Mouse (Mus musculus) liver, adult 2 months (tissue): ENCODE data around the gene Zfp69. TPM values are rescaled to one million over a fixed set of nuclear protein-coding genes. Genes with fewer than 3 reads are reported as not detected.

Experiments used
- DNase-seq: peaks from one replicate; pipeline ENCODE4 v3.0.0-alpha.2; 2011; ENCODE audit warnings: low read depth, low spot score; ENCODE audit errors: extremely low read depth
- H3K27ac ChIP-seq: fragments of 200-500 bp; replicated peaks from 2 replicates; pipeline ENCODE4 v1.5.1; 2012; ENCODE audit warnings: low read depth, mild to moderate bottlenecking, control low read depth, inconsistent platforms, low read length; ENCODE audit not compliant: insufficient read depth
- H3K27me3 ChIP-seq: fragments of 200-500 bp; 2 replicates; pipeline ENCODE4 v1.6.1; 2012; ENCODE audit warnings: mild to moderate bottlenecking, moderate library complexity, low read length, inconsistent platforms; ENCODE audit not compliant: control insufficient read depth, insufficient read depth
- H3K36me3 ChIP-seq: fragments of 200-500 bp; 2 replicates; pipeline ENCODE4 v1.6.1; 2012; ENCODE audit warnings: low read length, inconsistent platforms; ENCODE audit not compliant: control insufficient read depth, insufficient read depth
- H3K4me1 ChIP-seq: fragments of 200-500 bp; 2 replicates; pipeline ENCODE4 v1.6.1; 2011; ENCODE audit warnings: low read length; ENCODE audit not compliant: control insufficient read depth, insufficient read depth
- H3K4me3 ChIP-seq: fragments of 200-500 bp; 2 replicates; pipeline ENCODE4 v1.5.1; 2011; ENCODE audit warnings: low read depth, mild to moderate bottlenecking, control low read depth, low read length, moderate library complexity; ENCODE audit not compliant: insufficient read depth
- H3K79me2 ChIP-seq: fragments of 200-500 bp; 2 replicates; pipeline ENCODE4 v1.6.1; 2012; ENCODE audit warnings: inconsistent platforms, mild to moderate bottlenecking, low read length, moderate library complexity; ENCODE audit not compliant: control insufficient read depth, insufficient read depth
- H3K9ac ChIP-seq: fragments of 200-500 bp; 2 replicates; pipeline ENCODE4 v1.6.1; 2012; ENCODE audit warnings: low read depth, mild to moderate bottlenecking, control low read depth, inconsistent platforms, low read length
- CTCF ChIP-seq: fragments of 200-500 bp; IDR thresholded peaks from 2 replicates; pipeline ENCODE4 v1.5.1; 2011; ENCODE audit warnings: low read depth, low read length, control low read depth
- POLR2A ChIP-seq: fragments of 200-500 bp; IDR thresholded peaks from 2 replicates; pipeline ENCODE4 v1.6.1; 2011; ENCODE audit warnings: low read length, control low read depth; ENCODE audit not compliant: insufficient read depth; ENCODE audit errors: extremely low read depth
- WGBS: fragments of 180-500 bp; shearing (Covaris S2); methylation state at CpG from one replicate; pipeline ENCODE4 v1.1.7; 2018; 5-methylcytosine and 5-hydroxymethylcytosine counted together
- polyA plus RNA-seq: library from polyadenylated mRNA; depleted of rRNA; stranded (reverse); fragments of >200 nt; gene quantifications from 2 replicates; pipeline ENCODE4 v1.2.3, GENCODE M21; 2012
- total RNA-seq: library from RNA; depleted of rRNA; stranded (reverse); fragments of >200 nt; gene quantifications from 2 replicates; pipeline ENCODE4 v1.2.3, GENCODE M21; 2014

Zfp69 gene
- total and polyA plus RNA-seq, 2 experiments = 0.87 to 3.5 TPM

DNA sequence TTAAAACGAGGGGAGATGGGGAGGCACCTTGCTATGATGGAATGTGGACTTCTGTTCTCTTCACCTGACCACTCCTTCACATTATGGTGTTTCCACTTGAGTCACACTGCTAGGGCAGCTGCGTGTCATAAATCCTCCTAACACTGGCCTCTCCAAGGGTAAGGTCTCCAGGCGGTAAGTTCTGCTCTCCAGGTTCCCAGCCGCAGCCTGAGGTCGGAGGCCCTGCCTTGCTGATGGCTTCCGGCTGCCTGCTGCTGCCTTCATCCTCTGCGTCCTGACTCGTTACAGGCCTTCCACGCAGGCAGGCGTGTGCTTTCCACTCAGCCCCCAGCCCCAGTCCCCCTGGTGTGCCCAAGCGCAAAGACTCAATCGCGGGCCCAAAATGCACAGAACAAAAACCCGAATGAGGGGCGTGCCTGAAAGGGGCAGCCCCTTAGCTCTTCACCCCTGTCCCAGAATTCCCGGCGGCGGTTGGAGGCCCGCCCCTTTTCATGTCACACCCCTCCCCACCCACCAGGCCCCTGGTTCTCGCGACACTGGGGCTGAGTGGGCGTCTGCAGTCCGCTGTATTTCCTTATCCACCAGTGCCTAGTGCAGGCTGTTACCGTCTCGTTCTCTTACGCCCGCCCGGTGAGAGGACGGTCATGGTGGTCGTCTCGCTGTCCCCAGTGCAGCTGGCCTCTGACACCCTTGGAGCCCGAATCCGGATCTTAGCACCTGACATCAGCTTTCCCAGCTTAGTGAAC lies 26.8 kb downstream of the Zfp69 start, which contains the start of gene Exo5:
Gene Exo5 (minus strand): TSS at position 464 of the 746 bp plus-strand sequence.
- TF ChIP-seq CTCF (no peak), POLR2A (peak; percentile 76)
- peak; percentile 56 for DNase-seq
- Histone ChIP-seq H3K36me3 (peaks cover 2% of the 10 kb centered on the region; the same call in 1 of the 2 replicates), H3K27me3 (no peaks in the 10 kb centered on the region), H3K4me1 (peaks cover 3% of the 10 kb centered on the region; the same call in 1 of the 2 replicates), H3K4me3 (peak within 1 kb of the TSS; percentile 71), H3K79me2 (no peaks in the 10 kb centered on the region), H3K9ac (peak within 1 kb of the TSS; percentile 90), H3K27ac (peak within 1 kb of the TSS; percentile 74)
- WGBS = under 1% methylated on average over 33 of the region's 33 CpGs

DNA sequence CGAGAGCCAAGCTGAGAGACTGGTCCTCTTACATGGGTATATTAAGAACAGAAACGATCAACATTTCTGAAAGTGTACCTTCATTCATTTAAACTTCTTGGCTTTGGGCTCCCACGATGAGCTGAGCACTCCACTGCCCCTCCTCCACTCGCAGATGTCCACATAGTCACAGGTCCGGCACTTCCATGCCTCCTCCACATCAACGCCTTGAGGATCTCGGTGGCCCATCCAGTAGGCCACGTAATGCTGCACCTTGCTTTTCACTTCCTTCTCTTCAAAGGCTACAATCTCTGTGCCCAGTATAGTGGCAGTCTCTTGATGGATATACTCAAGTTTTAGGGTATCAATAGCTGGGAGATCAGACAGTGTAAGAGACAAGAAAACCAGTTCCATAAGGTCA lies 30.0 kb downstream of the Zfp69 start:
- Histone ChIP-seq H3K27ac (no peak overlapping the region), H3K36me3 (peaks cover 2% of the 10 kb centered on the region; the same call in 1 of the 2 replicates), H3K4me3 (no peak overlapping the region), H3K27me3 (no peaks in the 10 kb centered on the region), H3K4me1 (peaks cover 3% of the 10 kb centered on the region; the same call in 1 of the 2 replicates), H3K79me2 (no peaks in the 10 kb centered on the region), H3K9ac (no peak overlapping the region)
- TF ChIP-seq CTCF = no peak
- whole genome bisulfite sequencing = 90% methylated on average over 8 of the region's 8 CpGs
- DNase-seq = no peak

DNA sequence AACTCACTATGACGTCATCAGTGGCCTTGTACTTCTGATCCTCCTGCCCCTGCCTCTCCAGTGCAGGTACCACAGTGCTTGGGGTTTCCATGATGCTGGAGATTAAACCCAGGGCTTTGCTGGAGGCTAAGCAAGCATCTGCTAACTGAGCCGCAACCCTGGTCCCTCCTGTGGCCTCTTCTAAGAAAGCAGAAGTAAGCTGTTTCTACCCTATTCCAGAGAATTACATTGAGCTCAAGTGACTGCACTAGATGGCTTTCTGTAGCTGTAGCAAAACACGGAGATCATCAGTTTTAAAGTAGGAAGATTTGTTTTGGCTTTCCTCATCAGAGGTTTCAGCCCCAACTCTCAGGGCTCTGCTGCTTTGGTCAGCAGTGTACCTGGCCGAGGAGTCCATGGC lies 37.0 kb downstream of the Zfp69 start:
- TF ChIP-seq POLR2A = no peak
- TF ChIP-seq CTCF = no peak
- H3K36me3 ChIP-seq = no peaks in the 10 kb centered on the region
- no peak overlapping the region for H3K4me3 ChIP-seq
- H3K9ac ChIP-seq = no peak overlapping the region
- H3K79me2 ChIP-seq = no peaks in the 10 kb centered on the region
- H3K27ac ChIP-seq = no peak overlapping the region
- 70% methylated on average over 4 of the region's 4 CpGs for WGBS
- no peaks in the 10 kb centered on the region for H3K4me1 ChIP-seq
- DNase-seq = no peak
- H3K27me3 ChIP-seq = no peaks in the 10 kb centered on the region

DNA sequence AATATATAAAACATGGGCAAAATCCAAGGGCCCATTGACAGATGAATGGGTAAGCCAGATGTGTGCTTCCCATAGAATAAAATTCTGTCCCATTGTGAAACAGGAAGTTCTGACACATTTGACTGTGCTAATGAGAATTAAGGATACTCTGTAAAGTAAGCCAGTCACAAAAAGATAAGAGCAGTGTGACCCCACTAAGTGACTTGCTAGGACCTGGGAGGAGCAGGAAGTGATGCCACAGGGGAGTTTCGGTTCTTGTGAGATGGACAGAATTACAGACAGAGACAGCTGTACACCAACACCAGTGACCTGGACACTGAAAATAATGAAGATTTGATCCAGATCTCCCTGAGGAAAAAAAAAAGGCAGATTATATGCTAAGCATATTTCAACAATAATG lies 37.6 kb downstream of the Zfp69 start:
- TF ChIP-seq CTCF = no peak
- no peak for TF ChIP-seq POLR2A
- no peak overlapping the region for H3K9ac ChIP-seq
- no peaks in the 10 kb centered on the region for H3K36me3 ChIP-seq
- no peaks in the 10 kb centered on the region for H3K4me1 ChIP-seq
- DNase-seq = no peak
- no peaks in the 10 kb centered on the region for H3K27me3 ChIP-seq
- H3K27ac ChIP-seq = no peak overlapping the region
- no peaks in the 10 kb centered on the region for H3K79me2 ChIP-seq
- WGBS = 60% methylated on average over 1 of the region's 1 CpGs
- no peak overlapping the region for H3K4me3 ChIP-seq

DNA sequence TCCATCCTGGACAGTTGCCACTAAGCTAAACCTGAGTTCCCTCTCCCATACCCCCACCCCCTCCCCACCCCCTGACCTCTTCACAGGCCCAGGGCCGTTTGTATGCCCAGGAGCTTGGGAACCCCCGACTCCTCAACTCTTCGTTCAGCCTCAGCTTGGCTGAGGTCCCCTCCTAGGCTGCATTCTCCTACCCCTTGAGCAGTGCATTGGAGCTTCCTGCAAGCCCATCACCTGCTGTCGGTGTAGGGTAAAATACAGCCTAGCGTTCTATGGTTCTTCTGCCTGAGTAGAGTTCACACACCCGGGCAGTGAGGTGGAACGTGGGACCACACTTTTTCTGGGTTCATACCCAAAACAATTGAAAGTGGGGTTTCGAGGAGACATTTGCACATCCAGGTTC lies 38.1 kb downstream of the Zfp69 start:
- Histone ChIP-seq H3K4me3 (no peak overlapping the region), H3K27me3 (no peaks in the 10 kb centered on the region), H3K36me3 (no peaks in the 10 kb centered on the region), H3K4me1 (no peaks in the 10 kb centered on the region), H3K79me2 (no peaks in the 10 kb centered on the region), H3K27ac (no peak overlapping the region), H3K9ac (no peak overlapping the region)
- WGBS = 67% methylated on average over 8 of the region's 8 CpGs
- no peak for TF ChIP-seq CTCF
- TF ChIP-seq POLR2A = no peak
- DNase-seq = no peak

DNA sequence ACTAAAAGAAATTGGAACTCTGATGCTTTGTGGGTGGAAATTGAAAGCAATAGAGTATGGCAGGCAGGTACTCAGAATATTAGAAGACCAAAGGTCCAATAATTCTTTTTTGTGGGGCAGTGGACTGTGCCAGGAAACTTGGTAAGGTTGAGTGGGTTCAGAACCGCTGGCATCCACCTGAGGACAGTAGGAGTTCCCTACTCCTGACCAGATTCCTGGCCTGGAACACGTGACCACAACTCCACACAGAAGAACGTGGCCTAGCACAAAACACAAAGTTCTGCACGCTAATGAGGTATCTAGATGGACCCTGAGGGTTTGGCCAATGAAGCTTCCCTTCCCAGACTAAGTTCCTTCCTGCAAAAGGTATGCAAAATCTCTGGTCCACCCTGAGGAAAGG lies 38.6 kb downstream of the Zfp69 start:
- WGBS = 59% methylated on average over 4 of the region's 4 CpGs
- H3K27me3 ChIP-seq = no peaks in the 10 kb centered on the region

More for the DNA sequence above, 38.6 kb downstream of the Zfp69 start:
- no peaks in the 10 kb centered on the region for H3K79me2 ChIP-seq
- H3K9ac ChIP-seq = no peak overlapping the region
- DNase-seq = no peak
- H3K27ac ChIP-seq = no peak overlapping the region
- H3K36me3 ChIP-seq = no peaks in the 10 kb centered on the region
- H3K4me3 ChIP-seq = no peak overlapping the region
- TF ChIP-seq CTCF = no peak
- no peak for TF ChIP-seq POLR2A
- H3K4me1 ChIP-seq = no peaks in the 10 kb centered on the region
